Mouse (Mus musculus) fibroblast of lung, adult 2 months (primary cell): ENCODE results near the gene Rbp7.
"Not testable (repeated sequence)": the region's sequence is repeated elsewhere in the genome, so short reads cannot be mapped to it uniquely, and the experiment has no call there.

ENCODE experiments used
- DNase-seq: peaks from one replicate; pipeline ENCODE4 v3.0.0-alpha.2; 2011; ENCODE audit warnings: low read depth

The Rbp7 gene

GRCm38 (mm10) chr4:149457163-149457562 is 2.4 kb upstream of the Rbp7 start:
- not testable (repeated sequence) for DNase-seq

GRCm38 (mm10) chr4:149454263-149454662 is 515 bp downstream of the Rbp7 start:
- DNase-seq: no peak

- DNase-seq: no peak
Observed at GRCm38 (mm10) chr4:149453656-149454055, 1.1 kb downstream of the Rbp7 start.

GRCm38 (mm10) chr4:149450636-149451035 is 4.1 kb downstream of the Rbp7 start:
- DNase-seq: no peak

- no peak for DNase-seq
Observed at GRCm38 (mm10) chr4:149446309-149446708, 8.5 kb downstream of the Rbp7 start.

- no peak for DNase-seq
Observed at GRCm38 (mm10) chr4:149445868-149446267, 8.9 kb downstream of the Rbp7 start.

GRCm38 (mm10) chr4:149444964-149445701 is 9.6 kb downstream of the Rbp7 start:
- DNase-seq: peak; percentile 85

- no peak for DNase-seq
Observed at GRCm38 (mm10) chr4:149444465-149444864, 10.3 kb downstream of the Rbp7 start.

GRCm38 (mm10) chr4:149442436-149442835 is 12.3 kb downstream of the Rbp7 start:
- DNase-seq: peak; percentile 54

- DNase-seq: no peak
Observed at GRCm38 (mm10) chr4:149440576-149440975, 14.2 kb downstream of the Rbp7 start.

- not testable (repeated sequence) for DNase-seq
Observed at GRCm38 (mm10) chr4:149431887-149432286, 22.9 kb downstream of the Rbp7 start.

GRCm38 (mm10) chr4:149429592-149429991 is 25.2 kb downstream of the Rbp7 start:
- no peak for DNase-seq

- peak; percentile 83 for DNase-seq
Observed at GRCm38 (mm10) chr4:149426325-149427199, 28.2 kb downstream of the Rbp7 start, which contains the start of gene Ube4b. Ube4b (minus strand) TSS chr4:149426749.

GRCm38 (mm10) chr4:149425801-149426292 is 28.9 kb downstream of the Rbp7 start:
- no peak for DNase-seq

- DNase-seq: peak; percentile 44
Observed at GRCm38 (mm10) chr4:149424755-149425154, 30.0 kb downstream of the Rbp7 start.

GRCm38 (mm10) chr4:149417854-149418365 is 36.9 kb downstream of the Rbp7 start:
- no peak for DNase-seq

- no peak for DNase-seq
Observed at GRCm38 (mm10) chr4:149416986-149417385, 37.8 kb downstream of the Rbp7 start.

GRCm38 (mm10) chr4:149416417-149416816 is 38.4 kb downstream of the Rbp7 start:
- DNase-seq: no peak

- DNase-seq: no peak
Observed at GRCm38 (mm10) chr4:149415651-149416169, 39.1 kb downstream of the Rbp7 start.

- DNase-seq: no peak
Observed at GRCm38 (mm10) chr4:149414259-149414658, 40.5 kb downstream of the Rbp7 start.

GRCm38 (mm10) chr4:149409759-149410158 is 45.0 kb downstream of the Rbp7 start:
- no peak for DNase-seq

- DNase-seq: no peak
Observed at GRCm38 (mm10) chr4:149408331-149408730, 46.4 kb downstream of the Rbp7 start.
